Mouse (Mus musculus): Measurements from ENCODE around the gene Mettl6. TPM values are rescaled to one million over a fixed set of nuclear protein-coding genes. Genes with fewer than 3 reads are reported as not detected.
A peak's percentile ranks its signal among the peaks of the same experiment; 100 is the strongest.

Gene Mettl6
- polyA plus RNA-seq, 1 experiment from 2014 or later = 56.7 TPM

DNA sequence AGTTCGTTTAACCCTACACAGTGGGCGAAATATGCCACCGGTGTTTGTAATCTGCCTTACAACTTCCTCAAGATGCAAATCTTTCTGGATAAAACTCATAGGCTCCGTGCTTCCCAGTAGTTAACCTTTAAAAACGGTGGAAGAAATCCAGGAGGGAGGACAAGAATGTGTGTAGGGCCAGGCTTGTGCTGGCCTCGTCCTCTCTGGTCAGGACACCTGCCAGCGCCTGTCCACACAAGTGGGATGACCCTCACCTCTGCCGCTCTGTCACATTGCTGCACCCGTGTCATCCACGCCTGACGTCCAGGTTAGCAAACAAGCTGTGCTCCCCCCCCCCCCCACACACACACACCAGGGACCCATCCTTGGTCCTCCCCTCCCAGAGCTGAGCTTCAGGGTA is 55.6 kb downstream of the Mettl6 start:
- 72% methylated on average over 11 of the region's 11 CpGs for WGBS
- Histone ChIP-seq H3K27me3 (replicated peaks) (no peaks in the 10 kb centered on the region), H3K36me3 (no peaks in the 10 kb centered on the region), H3K4me1 (peaks cover 11% of the 10 kb centered on the region; the same call in 1 of the 2 replicates), H3K9ac (no peak overlapping the region), H3K27ac (no peak overlapping the region), H3K4me2 (no peak overlapping the region), H3K9me3 (no peaks in the 10 kb centered on the region), H3K4me3 (replicated peaks) (no peak overlapping the region)
- no peak for ATAC-seq (ENCODE audit: insufficient read depth, low FRiP score, low read depth)

DNA sequence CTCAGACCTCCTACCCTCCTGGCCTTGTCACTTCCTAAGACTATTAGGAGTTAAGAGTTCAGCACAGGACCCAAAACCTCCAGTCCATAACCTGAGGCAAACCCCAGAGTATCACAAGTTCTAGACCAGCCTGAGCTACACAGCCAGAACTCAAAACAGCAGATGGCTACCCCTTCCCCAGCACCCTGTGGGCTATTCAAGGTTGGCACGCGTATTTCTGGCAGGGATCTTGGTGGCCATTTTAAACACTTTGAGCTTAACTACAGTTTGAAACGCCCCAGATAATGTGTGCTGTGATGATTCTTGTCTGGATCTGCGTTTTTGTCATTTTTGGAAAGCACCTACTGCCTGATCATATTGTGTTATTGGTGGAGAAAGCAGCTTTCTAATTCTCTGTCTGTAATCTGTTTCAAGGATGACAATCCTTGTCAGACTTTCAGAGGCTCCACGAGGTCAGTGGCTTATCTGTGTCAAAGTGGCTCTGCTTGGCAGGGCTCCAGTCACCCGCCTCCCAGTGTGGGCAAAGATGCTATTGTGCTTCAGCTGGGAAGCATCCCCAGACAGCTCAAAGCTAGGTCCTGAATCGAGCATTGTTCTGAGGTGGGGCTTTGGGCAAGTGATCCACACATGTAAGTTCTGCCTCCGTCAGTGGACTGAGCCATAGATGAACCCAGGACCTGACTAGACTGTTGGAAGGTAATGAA is 56.9 kb downstream of the Mettl6 start:
- H3K4me3 ChIP-seq (replicated peaks) = no peak overlapping the region
- 71% methylated on average over 8 of the region's 8 CpGs for WGBS
- no peak overlapping the region for H3K27ac ChIP-seq
- no peaks in the 10 kb centered on the region for H3K9me3 ChIP-seq
- no peak overlapping the region for H3K4me2 ChIP-seq
- no peak for ATAC-seq (ENCODE audit: insufficient read depth, low FRiP score, low read depth)
- no peaks in the 10 kb centered on the region for H3K27me3 ChIP-seq (replicated peaks)
- no peaks in the 10 kb centered on the region for H3K36me3 ChIP-seq
- H3K9ac ChIP-seq = no peak overlapping the region
- peaks cover 19% of the 10 kb centered on the region; the same call in 1 of the 2 replicates for H3K4me1 ChIP-seq

DNA sequence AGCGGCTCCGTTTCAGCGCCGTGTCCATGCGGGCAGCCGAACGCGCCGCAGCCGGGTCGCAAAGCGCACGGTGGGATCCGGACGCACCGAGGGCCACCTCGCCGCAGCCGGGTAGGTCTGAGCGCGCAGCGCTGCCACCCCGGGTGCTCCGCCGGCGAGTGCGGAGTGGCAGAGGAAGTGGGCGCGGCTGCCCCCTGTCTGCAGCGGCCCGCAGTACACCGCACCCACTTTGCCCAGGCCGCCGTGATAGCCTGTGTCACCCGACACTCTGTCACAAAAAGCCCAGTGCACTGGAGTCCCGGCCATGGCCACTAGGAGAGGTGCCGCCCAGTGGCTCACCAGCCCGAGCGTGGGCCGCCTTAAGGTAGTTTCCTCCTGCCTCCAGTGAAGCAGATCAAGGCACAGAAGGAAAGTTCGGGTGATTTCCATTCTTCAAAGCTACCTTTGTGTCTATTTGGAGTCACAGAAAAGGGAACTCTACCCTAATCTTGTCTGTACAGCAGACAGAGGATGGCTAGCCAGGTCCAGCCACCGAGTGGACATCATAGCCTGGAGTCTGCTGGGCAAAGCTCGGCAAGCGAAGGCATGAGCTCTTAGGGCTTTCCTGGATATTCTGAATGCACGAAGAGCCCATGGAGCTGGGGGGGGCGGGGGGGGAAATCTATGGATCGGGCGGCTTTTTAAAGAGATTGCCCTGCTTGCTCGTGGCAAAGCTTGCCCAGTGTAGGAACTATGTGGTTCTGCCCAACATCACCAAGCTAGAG is 58.7 kb downstream of the Mettl6 start, which contains the start of gene Sh3bp5:
Gene Sh3bp5 (minus strand): TSS at position 149 of the 764 bp plus-strand sequence.
- H3K4me2 ChIP-seq = peak within 1 kb of the TSS; percentile 86
- WGBS = 7% methylated on average over 49 of the region's 49 CpGs
- H3K27me3 ChIP-seq (replicated peaks) = no peaks in the 10 kb centered on the region
- ATAC-seq (ENCODE audit: insufficient read depth, low FRiP score, low read depth) = peak; percentile 89
- H3K4me1 ChIP-seq = peaks cover 22% of the 10 kb centered on the region; the same call in 1 of the 2 replicates
- H3K36me3 ChIP-seq = no peaks in the 10 kb centered on the region
- peak within 1 kb of the TSS; percentile 54 for H3K27ac ChIP-seq
- no peaks in the 10 kb centered on the region for H3K9me3 ChIP-seq
- H3K4me3 ChIP-seq (replicated peaks) = peak within 1 kb of the TSS; percentile 91
- peak within 1 kb of the TSS; percentile 76 for H3K9ac ChIP-seq

DNA sequence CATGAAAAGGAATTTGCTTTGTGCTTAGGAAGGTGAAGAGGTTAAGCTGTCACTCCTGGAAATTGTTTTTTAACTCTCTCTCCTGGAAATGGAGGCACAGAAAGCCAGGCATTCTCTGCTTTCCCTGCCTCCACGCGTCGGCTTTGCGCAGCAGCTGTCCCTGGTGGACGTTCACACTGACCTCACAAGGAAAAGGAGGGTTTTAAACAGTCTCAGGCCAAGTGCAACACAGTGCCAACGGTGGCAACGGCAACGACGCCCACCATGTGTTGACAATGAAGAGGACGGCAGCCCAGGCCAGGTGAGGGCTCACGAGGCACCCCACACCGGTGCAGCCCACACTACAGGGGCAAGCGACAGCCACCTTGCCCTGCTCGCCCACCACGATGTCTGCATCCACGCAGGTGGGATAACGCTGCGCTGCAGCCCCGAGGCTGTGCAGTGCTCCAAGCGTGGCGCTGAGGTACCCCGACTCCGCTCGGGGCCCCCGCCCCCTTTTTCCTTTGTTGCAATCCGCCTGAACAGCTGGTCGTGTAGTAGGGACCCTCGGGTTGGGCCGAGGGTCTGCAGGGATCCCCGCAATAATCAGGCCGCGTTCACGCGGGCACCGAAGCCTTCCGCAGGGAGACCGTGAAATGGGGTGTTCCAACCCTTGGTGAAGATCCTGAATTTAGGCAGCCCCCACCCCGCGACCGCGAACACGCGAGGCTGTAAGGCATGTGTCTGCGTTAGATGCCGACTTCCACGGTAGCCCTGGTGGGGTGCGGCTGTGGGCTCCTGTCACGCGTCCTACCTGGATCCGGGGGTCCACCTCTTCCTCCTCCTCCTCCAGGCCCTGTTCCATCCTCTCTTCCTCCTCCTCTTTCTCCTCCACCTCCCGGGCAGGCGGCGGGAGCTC is 59.6 kb downstream of the Mettl6 start:
- WGBS = under 1% methylated on average over 53 of the region's 53 CpGs
- H3K9me3 ChIP-seq = no peaks in the 10 kb centered on the region

DNA sequence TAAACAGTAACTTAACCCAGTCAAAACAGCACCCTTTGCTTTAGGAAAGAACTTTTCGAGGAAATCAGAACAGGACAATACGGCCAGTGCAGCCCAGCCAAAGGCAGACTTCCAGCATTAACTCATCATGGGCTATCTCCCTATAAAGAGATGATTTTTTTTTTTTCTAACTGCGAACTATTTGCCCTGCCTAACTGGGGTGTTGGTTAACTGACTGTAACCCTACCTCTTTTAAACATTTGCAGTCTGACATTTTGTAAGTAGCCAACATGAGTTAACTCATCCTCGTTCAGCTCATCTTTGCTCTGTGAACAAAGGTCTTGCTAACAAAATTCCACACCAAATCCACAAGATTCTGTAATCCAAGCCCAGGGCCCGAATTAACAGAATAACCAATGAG is 60.4 kb downstream of the Mettl6 start:
- Histone ChIP-seq H3K27ac (peak overlapping the region; percentile 72; the same call in 1 of the 2 replicates), H3K9ac (no peak overlapping the region), H3K36me3 (no peaks in the 10 kb centered on the region), H3K9me3 (no peaks in the 10 kb centered on the region), H3K4me1 (peaks cover 22% of the 10 kb centered on the region; the same call in 1 of the 2 replicates), H3K4me3 (replicated peaks) (no peak overlapping the region), H3K4me2 (peak overlapping the region; percentile 86), H3K27me3 (replicated peaks) (no peaks in the 10 kb centered on the region)
- 52% methylated on average over 5 of the region's 5 CpGs for WGBS
- ATAC-seq (ENCODE audit: insufficient read depth, low FRiP score, low read depth) = no peak

More for the DNA sequence above, 59.6 kb downstream of the Mettl6 start:
- Histone ChIP-seq H3K27me3 (replicated peaks) (no peaks in the 10 kb centered on the region), H3K4me1 (peaks cover 22% of the 10 kb centered on the region; the same call in 1 of the 2 replicates), H3K4me2 (peak overlapping the region; percentile 86), H3K4me3 (replicated peaks) (peak overlapping the region; percentile 91), H3K36me3 (no peaks in the 10 kb centered on the region), H3K9ac (peak overlapping the region; percentile 76), H3K27ac (peak overlapping the region; percentile 54)
- ATAC-seq (ENCODE audit: insufficient read depth, low FRiP score, low read depth) = peak; percentile 36

DNA sequence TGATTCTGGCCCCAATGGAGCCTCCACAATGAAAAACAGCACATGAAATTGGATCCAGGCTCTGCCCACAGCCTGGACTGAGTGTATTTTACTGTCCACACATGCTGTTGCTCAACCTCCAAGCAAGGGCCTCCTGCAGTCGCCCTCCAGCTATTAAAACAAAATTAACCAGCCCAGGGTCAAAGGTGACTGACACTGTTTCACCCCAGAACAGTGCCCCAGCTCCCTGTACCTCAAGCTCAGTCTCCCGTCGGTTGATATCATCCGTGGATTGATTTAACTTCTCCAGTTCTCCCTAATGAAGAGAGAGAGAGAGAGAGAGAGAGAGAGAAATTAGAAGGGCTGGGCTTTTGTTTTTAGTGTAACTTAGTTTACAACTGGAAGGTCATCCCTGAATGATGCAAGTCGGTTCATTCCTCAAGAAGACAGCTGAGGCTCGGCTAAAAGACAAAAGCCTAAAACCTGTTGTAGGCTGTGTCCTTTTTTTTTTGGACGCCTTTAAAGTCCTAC is 60.9 kb downstream of the Mettl6 start:
- no peak for ATAC-seq (ENCODE audit: insufficient read depth, low FRiP score, low read depth)

DNA sequence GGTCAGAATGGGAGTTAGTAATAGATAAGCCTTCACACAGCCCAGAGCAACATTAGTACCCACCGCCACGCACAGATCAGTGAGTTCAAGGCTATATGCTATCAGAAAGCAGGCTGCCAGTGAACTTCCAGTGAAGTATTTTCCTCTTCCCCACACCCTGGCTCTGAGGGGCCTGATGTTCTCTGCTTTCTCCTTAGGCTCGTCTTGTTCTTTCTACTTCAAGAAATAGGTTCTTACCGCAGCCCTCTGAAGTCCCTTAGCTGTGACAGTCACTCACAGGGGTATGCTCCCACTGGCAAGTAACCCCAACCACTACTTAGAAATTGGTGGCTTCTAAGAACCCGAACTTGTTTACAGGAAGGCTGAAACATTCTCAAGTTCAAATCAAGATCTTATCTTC is 61.7 kb downstream of the Mettl6 start:
- Histone ChIP-seq H3K9me3 (no peaks in the 10 kb centered on the region), H3K9ac (no peak overlapping the region), H3K36me3 (no peaks in the 10 kb centered on the region), H3K27me3 (replicated peaks) (no peaks in the 10 kb centered on the region), H3K4me1 (peaks cover 31% of the 10 kb centered on the region), H3K27ac (peak overlapping the region; percentile 72), H3K4me3 (replicated peaks) (no peak overlapping the region), H3K4me2 (peak overlapping the region; percentile 29; the same call in 1 of the 2 replicates)
- 58% methylated on average over 5 of the region's 5 CpGs for WGBS
- no peak for ATAC-seq (ENCODE audit: insufficient read depth, low FRiP score, low read depth)

More for the DNA sequence above, 60.9 kb downstream of the Mettl6 start:
- Histone ChIP-seq H3K4me3 (replicated peaks) (no peak overlapping the region), H3K27ac (peak overlapping the region; percentile 72), H3K9ac (no peak overlapping the region), H3K4me1 (peaks cover 23% of the 10 kb centered on the region), H3K36me3 (no peaks in the 10 kb centered on the region), H3K4me2 (peak overlapping the region; percentile 86), H3K9me3 (no peaks in the 10 kb centered on the region), H3K27me3 (replicated peaks) (no peaks in the 10 kb centered on the region)
- 34% methylated on average over 7 of the region's 7 CpGs for WGBS

DNA sequence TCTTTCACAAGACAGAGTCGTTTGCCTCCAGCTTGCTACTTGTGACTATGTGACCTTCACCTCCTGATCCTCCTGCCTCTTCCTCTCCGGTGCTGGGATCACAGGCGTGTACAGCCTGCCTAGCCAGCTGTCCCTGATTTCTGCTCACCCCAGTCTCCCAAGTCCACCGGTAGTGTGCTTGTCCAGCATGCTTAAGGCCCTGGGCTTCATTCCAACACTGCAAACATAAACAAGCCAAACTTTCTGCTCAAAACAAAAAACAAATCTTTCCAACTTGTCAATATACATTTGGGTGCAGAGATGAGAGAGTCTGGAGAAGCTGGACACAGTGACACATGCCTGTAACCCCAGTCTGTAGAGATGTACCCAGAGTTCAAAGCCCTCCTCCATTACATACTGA is 62.4 kb downstream of the Mettl6 start:
- Histone ChIP-seq H3K9me3 (no peaks in the 10 kb centered on the region), H3K27me3 (replicated peaks) (no peaks in the 10 kb centered on the region), H3K9ac (no peak overlapping the region), H3K27ac (peak overlapping the region; percentile 72), H3K36me3 (no peaks in the 10 kb centered on the region), H3K4me3 (replicated peaks) (no peak overlapping the region), H3K4me1 (peaks cover 31% of the 10 kb centered on the region), H3K4me2 (no peak overlapping the region; the same call in 1 of the 2 replicates)
- WGBS = 50% methylated on average over 4 of the region's 4 CpGs
- ATAC-seq (ENCODE audit: insufficient read depth, low FRiP score, low read depth) = no peak

DNA sequence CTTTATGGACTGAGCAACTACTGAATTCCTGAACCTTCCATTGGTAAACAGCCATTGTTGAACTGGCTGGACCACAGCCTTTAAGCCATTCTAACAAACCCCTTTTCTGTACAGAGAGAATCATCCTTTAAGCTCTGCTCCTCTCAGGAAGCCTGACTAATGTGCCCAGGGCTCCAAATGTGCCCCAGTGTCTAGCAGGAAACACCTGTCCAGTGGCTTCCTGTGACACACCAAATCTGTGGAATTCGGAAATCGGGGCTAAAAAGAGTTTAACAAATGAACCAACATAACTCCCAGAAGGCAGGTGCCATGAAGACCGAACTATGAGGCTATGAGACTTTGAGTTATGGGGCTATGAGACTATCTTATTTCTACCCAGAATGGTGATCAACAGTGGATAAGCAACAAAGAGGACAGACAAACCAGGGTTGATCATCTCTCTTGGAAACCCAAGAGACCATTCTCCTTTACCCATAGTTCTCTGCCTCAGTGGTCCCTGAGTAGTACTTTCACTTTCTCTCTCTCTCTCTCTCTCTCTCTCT is 63.0 kb downstream of the Mettl6 start:
- ATAC-seq (ENCODE audit: insufficient read depth, low FRiP score, low read depth) = no peak
- Histone ChIP-seq H3K27me3 (replicated peaks) (no peaks in the 10 kb centered on the region), H3K27ac (no peak overlapping the region), H3K36me3 (no peaks in the 10 kb centered on the region), H3K9ac (no peak overlapping the region), H3K9me3 (no peaks in the 10 kb centered on the region), H3K4me1 (peaks cover 31% of the 10 kb centered on the region), H3K4me3 (replicated peaks) (no peak overlapping the region), H3K4me2 (no peak overlapping the region)
- WGBS = 69% methylated on average over 3 of the region's 3 CpGs

DNA sequence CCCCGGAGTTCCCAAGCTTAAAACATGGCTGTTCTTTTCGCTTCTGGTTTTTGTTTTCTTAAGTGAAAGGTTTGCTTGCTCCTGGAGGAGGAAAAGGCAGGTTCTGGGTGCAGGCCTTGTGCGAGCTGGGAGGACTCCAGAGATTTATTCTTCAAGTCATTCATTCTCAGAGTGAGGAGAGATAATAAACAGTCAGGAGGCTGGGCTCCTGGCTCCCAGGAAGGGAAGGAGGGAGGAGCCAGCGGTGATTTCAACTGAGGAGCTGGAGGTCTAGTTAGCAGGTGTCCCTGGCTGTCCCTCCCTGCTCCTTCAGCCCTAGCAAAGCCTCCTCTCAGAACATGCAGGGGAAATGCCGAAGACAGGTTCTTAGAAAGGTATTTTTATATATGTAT is 65.8 kb downstream of the Mettl6 start:
- WGBS = 38% methylated on average over 5 of the region's 5 CpGs
- H3K36me3 ChIP-seq = no peaks in the 10 kb centered on the region
- H3K4me3 ChIP-seq (replicated peaks) = no peak overlapping the region
- no peak for ATAC-seq (ENCODE audit: insufficient read depth, low FRiP score, low read depth)
- peak overlapping the region; percentile 31 for H3K4me2 ChIP-seq
- peak overlapping the region; percentile 38; the same call in 1 of the 2 replicates for H3K27ac ChIP-seq
- no peaks in the 10 kb centered on the region for H3K27me3 ChIP-seq (replicated peaks)
- H3K9ac ChIP-seq = no peak overlapping the region
- no peaks in the 10 kb centered on the region for H3K9me3 ChIP-seq
- peaks cover 20% of the 10 kb centered on the region for H3K4me1 ChIP-seq
